Mouse (Mus musculus) liver, embryonic 14.5 days (tissue): ENCODE measurements around the gene Fxyd6. TPM values are rescaled to one million over a fixed set of nuclear protein-coding genes. Genes with fewer than 3 reads are reported as not detected.

Experiments used
- ATAC-seq: fragments of 200-750 bp; cut with Nextera tagmentation; 2 replicates; pipeline ENCODE4 v1.8.0; 2017; ENCODE audit warnings: moderate number of reproducible peaks, mild to moderate bottlenecking, moderate library complexity; ENCODE audit not compliant: insufficient read depth
- DNase-seq, 3 experiments: peaks; one replicate each; pipeline ENCODE4 v3.0.0-alpha.2; 2012 to 2013; ENCODE audit warnings: low read depth in 3 of 3, low spot score in 3 of 3
- H3K27ac ChIP-seq: fragments of 300-500 bp; sonication (generic); 2 replicates; pipeline ENCODE4 v1.5.1; 2014; ENCODE audit warnings: moderate library complexity, mild to moderate bottlenecking, control low read depth, inconsistent platforms
- H3K27me3 ChIP-seq: fragments of 300-500 bp; sonication (generic); 2 replicates; pipeline ENCODE4 v1.6.1; 2014; ENCODE audit warnings: mild to moderate bottlenecking, low read length, moderate library complexity; ENCODE audit not compliant: control insufficient read depth, insufficient read depth
- H3K36me3 ChIP-seq: fragments of 300-500 bp; sonication (generic); replicated peaks from 2 replicates; pipeline ENCODE4 v1.6.1; 2014; ENCODE audit warnings: low read depth; ENCODE audit not compliant: control insufficient read depth, insufficient read depth
- H3K4me1 ChIP-seq, 2 experiments: fragments of 200-500 bp in 1 of 2; fragments of 300-500 bp in 1 of 2; sonication (generic) in 1 of 2; replicated peaks; 2 replicates each; pipeline ENCODE4 v1.6.1; 2012 to 2014; ENCODE audit warnings: antibody characterized with exemption in 1 of 2, inconsistent platforms in 1 of 2, low read length in 1 of 2; ENCODE audit not compliant: control insufficient read depth in 2 of 2, insufficient read depth in 2 of 2
- H3K4me2 ChIP-seq: fragments of 300-500 bp; sonication (generic); 2 replicates; pipeline ENCODE4 v1.6.1; 2014; ENCODE audit warnings: low read depth, mild to moderate bottlenecking, control low read depth, moderate library complexity
- H3K4me3 ChIP-seq, 2 experiments: fragments of 200-500 bp in 1 of 2; fragments of 300-500 bp in 1 of 2; sonication (generic) in 1 of 2; 2 replicates each; pipeline ENCODE4 v1.5.1; 2012 to 2014; ENCODE audit warnings: low read depth in 2 of 2, low read length in 2 of 2, mild to moderate bottlenecking in 2 of 2, control low read depth in 1 of 2, inconsistent platforms in 1 of 2, moderate library complexity in 1 of 2; ENCODE audit not compliant: insufficient read depth in 1 of 2
- H3K9ac ChIP-seq: fragments of 300-500 bp; sonication (generic); replicated peaks from 2 replicates; pipeline ENCODE4 v1.6.1; 2014; ENCODE audit warnings: mild to moderate bottlenecking, control low read depth, moderate library complexity
- H3K9me3 ChIP-seq: fragments of 300-500 bp; sonication (generic); 2 replicates; pipeline ENCODE4 v1.6.1; 2016; ENCODE audit warnings: low read length, mixed read lengths; ENCODE audit not compliant: control insufficient read depth
- CTCF ChIP-seq: IDR thresholded peaks from 2 replicates; pipeline ENCODE4 v1.5.1; 2016; ENCODE audit warnings: antibody characterized with exemption, low read depth, control low read depth
- EP300 ChIP-seq: IDR thresholded peaks from 2 replicates; pipeline ENCODE4 v1.6.1; 2016; ENCODE audit warnings: antibody characterized with exemption, low read depth
- WGBS: fragments of 180-500 bp; shearing (Covaris S2); extraction: QIAGEN DNeasy Blood & Tissue Kit; methylation state at CpG from one replicate; pipeline ENCODE4 v1.1.7; 2014; ENCODE audit not compliant: insufficient replicate concordance; 5-methylcytosine and 5-hydroxymethylcytosine counted together
- polyA plus RNA-seq, 2 experiments: library from polyadenylated mRNA; depleted of rRNA in 1 of 2; stranded (reverse) in 1 of 2; unstranded in 1 of 2; fragments of >200 nt; fragmentation: Nextera tagmentation in 1 of 2; extraction: Ambion mirVana in 1 of 2; gene quantifications; 2 replicates each; pipeline versions ENCODE4 v1.2.1 to v1.2.3; 2012 to 2014

The Fxyd6 gene
- polyA plus RNA-seq, 2 experiments: 0.42 to 0.89 TPM

- 30% methylated on average over 12 of the region's 12 CpGs for WGBS
- no peaks in the 10 kb centered on the region for H3K4me1 ChIP-seq
- no peak overlapping the region for H3K4me3 ChIP-seq
- no peaks in the 10 kb centered on the region for H3K9me3 ChIP-seq
- TF ChIP-seq CTCF (peak; percentile 95), EP300 (no peak)
- H3K9ac ChIP-seq: no peak overlapping the region
- H3K4me2 ChIP-seq: no peak overlapping the region
- H3K27me3 ChIP-seq: no peaks in the 10 kb centered on the region
- no peaks in the 10 kb centered on the region for H3K36me3 ChIP-seq
- ATAC-seq (no peak), DNase-seq (peak; percentile 29 to 49 (median 38))
- no peak overlapping the region for H3K27ac ChIP-seq
Observed at GRCm38 (mm10) chr9:45388385-45388994, 18.5 kb downstream of the Fxyd6 start.

- TF ChIP-seq EP300: no peak
- no peak for TF ChIP-seq CTCF
- Histone ChIP-seq H3K4me1 (no peaks in the 10 kb centered on the region), H3K4me2 (no peak overlapping the region), H3K9me3 (no peaks in the 10 kb centered on the region), H3K9ac (no peak overlapping the region), H3K4me3 (no peak overlapping the region), H3K36me3 (no peaks in the 10 kb centered on the region), H3K27ac (no peak overlapping the region), H3K27me3 (no peaks in the 10 kb centered on the region)
- DNase-seq (no peak), ATAC-seq (no peak)
- 68% methylated on average over 8 of the region's 8 CpGs for WGBS
Observed at GRCm38 (mm10) chr9:45389596-45389995, 19.6 kb downstream of the Fxyd6 start.

DNA sequence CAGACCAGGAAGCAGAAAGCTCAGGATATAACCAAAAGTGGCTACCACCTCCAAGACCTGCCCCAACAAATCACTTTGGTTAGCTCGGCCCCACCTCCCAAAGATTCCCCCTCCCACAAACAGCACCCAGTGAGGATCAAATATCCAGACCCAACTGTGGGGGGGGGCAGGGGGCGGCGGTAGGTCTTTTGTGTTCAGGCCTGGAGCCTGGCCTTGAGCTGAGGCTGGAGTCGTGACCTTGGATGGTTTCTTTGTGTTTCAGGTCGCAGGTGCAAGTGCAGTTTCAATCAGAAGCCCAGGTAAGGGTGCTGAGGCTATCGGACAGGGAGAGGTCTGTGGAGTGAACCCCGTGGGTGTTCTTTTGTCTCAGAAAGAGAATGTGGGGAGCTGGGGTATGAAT, 21.3 kb downstream of the Fxyd6 start:
- Histone ChIP-seq H3K9me3 (no peaks in the 10 kb centered on the region), H3K4me1 (no peaks in the 10 kb centered on the region), H3K4me3 (no peak overlapping the region), H3K27ac (no peak overlapping the region), H3K27me3 (no peaks in the 10 kb centered on the region), H3K9ac (no peak overlapping the region), H3K4me2 (no peak overlapping the region), H3K36me3 (no peaks in the 10 kb centered on the region)
- WGBS: 51% methylated on average over 7 of the region's 7 CpGs
- DNase-seq: no peak
- no peak for ATAC-seq
- TF ChIP-seq EP300: no peak
- no peak for TF ChIP-seq CTCF

- Histone ChIP-seq H3K9me3 (no peaks in the 10 kb centered on the region), H3K4me3 (no peak overlapping the region), H3K4me2 (no peak overlapping the region), H3K4me1 (no peaks in the 10 kb centered on the region), H3K9ac (no peak overlapping the region), H3K27me3 (no peaks in the 10 kb centered on the region), H3K36me3 (no peaks in the 10 kb centered on the region), H3K27ac (no peak overlapping the region)
- no peak for TF ChIP-seq CTCF
- no peak for TF ChIP-seq EP300
- ATAC-seq (no peak), DNase-seq (no peak)
- WGBS: 64% methylated on average over 6 of the region's 6 CpGs
Observed at GRCm38 (mm10) chr9:45395218-45395617, 25.2 kb downstream of the Fxyd6 start.

GRCm38 (mm10) chr9:45395796-45396195, 25.8 kb downstream of the Fxyd6 start:
- no peak overlapping the region for H3K4me2 ChIP-seq
- 49% methylated on average over 3 of the region's 3 CpGs for WGBS
- no peak overlapping the region for H3K4me3 ChIP-seq
- ATAC-seq (no peak), DNase-seq (no peak)
- no peaks in the 10 kb centered on the region for H3K4me1 ChIP-seq
- TF ChIP-seq EP300 (no peak), CTCF (no peak)
- H3K9ac ChIP-seq: no peak overlapping the region
- H3K9me3 ChIP-seq: no peaks in the 10 kb centered on the region
- H3K36me3 ChIP-seq: no peaks in the 10 kb centered on the region
- no peaks in the 10 kb centered on the region for H3K27me3 ChIP-seq
- H3K27ac ChIP-seq: no peak overlapping the region
